Mouse (Mus musculus): ENCODE measurements around the gene Gm156. TPM values are rescaled to one million over a fixed set of nuclear protein-coding genes. Genes with fewer than 3 reads are reported as not detected.
"Not testable (repeated sequence)": the region's sequence is repeated elsewhere in the genome, so short reads cannot be mapped to it uniquely, and the experiment has no call there.

The Gm156 gene
- polyA plus RNA-seq (2014; fragmentation: Nextera tagmentation; extraction: Ambion mirVana): not detected in 2 replicates

DNA sequence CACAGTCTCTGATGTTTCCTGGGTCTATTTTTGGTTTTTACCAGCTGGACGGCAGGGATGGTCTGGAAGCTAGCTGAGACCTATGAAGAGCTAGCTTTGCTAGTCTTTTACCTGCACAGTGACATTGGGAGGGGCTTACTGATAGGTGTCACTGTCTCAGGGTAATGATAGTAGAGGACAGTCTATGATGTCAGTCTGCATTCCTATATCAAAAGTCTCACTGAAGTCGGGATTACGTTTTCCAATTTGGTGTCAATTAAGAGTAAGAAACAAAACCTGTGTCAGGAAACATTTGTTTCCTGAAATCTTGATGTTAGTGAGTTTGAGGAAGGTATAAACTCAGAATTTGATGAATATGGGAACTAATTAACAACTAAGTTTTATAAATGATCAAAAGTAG, at the start of gene Gm156:
Gm156 (minus strand) TSS at position 101 of the 400 bp plus-strand sequence.
- ATAC-seq (replicated peaks; ENCODE audit: insufficient number of reproducible peaks, low FRiP score, low TSS enrichment); H3K4me3 ChIP-seq (ENCODE audit: low read depth, low read length); H3K4me1 ChIP-seq (ENCODE audit: control insufficient read depth, insufficient read depth, low read length); H3K36me3 ChIP-seq (ENCODE audit: control insufficient read depth, insufficient read depth, low read length); H3K9me3 ChIP-seq (replicated peaks; ENCODE audit: control insufficient read depth, low read length); H3K27ac ChIP-seq (ENCODE audit: low read depth, low read length); H3K27me3 ChIP-seq (ENCODE audit: control insufficient read depth, insufficient read depth, low read length); H3K4me2 ChIP-seq; H3K9ac ChIP-seq (ENCODE audit: low read depth, low read length): not testable (repeated sequence)
- 72% methylated on average over 3 of the region's 3 CpGs for WGBS (ENCODE audit: insufficient replicate concordance)

- ATAC-seq (replicated peaks; ENCODE audit: insufficient number of reproducible peaks, low FRiP score, low TSS enrichment): no peak
- WGBS (ENCODE audit: insufficient replicate concordance): 76% methylated on average over 1 of the region's 1 CpGs
- H3K4me2 ChIP-seq: no peak overlapping the region
- no peaks in the 10 kb centered on the region for H3K4me1 ChIP-seq (ENCODE audit: control insufficient read depth, insufficient read depth, low read length)
- H3K27ac ChIP-seq (ENCODE audit: low read depth, low read length): no peak overlapping the region
- no peaks in the 10 kb centered on the region; the same call in 1 of the 2 replicates for H3K9me3 ChIP-seq (replicated peaks; ENCODE audit: control insufficient read depth, low read length)
- no peak overlapping the region for H3K9ac ChIP-seq (ENCODE audit: low read depth, low read length)
- H3K36me3 ChIP-seq (ENCODE audit: control insufficient read depth, insufficient read depth, low read length): no peaks in the 10 kb centered on the region
- no peak overlapping the region for H3K4me3 ChIP-seq (ENCODE audit: low read depth, low read length)
- no peaks in the 10 kb centered on the region for H3K27me3 ChIP-seq (ENCODE audit: control insufficient read depth, insufficient read depth, low read length)
Observed at GRCm38 (mm10) chr6:129825559-129825958, 41.5 kb upstream of the Gm156 start.

DNA sequence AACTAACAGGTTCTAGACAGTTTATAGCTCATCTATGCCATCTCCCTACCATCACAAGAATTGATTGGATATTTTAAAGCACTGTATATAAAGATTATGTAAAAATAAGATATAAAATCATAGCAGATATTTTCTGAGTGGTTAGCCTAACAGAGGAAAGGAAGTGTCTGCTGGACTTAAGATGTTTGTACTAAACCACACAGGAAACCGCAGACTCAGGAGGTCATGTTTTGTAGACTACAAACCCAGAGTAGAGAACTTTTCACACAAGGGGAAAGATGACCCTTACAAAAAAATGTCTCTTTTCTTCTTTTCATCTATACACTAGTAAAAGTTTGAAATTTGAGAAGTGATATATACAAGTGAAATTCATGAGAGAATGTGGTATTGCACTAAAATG, 39.9 kb upstream of the Gm156 start:
- Histone ChIP-seq H3K4me1 (ENCODE audit: control insufficient read depth, insufficient read depth, low read length) (no peaks in the 10 kb centered on the region), H3K27me3 (ENCODE audit: control insufficient read depth, insufficient read depth, low read length) (no peaks in the 10 kb centered on the region), H3K36me3 (ENCODE audit: control insufficient read depth, insufficient read depth, low read length) (no peaks in the 10 kb centered on the region), H3K27ac (ENCODE audit: low read depth, low read length) (no peak overlapping the region), H3K9ac (ENCODE audit: low read depth, low read length) (no peak overlapping the region), H3K4me3 (ENCODE audit: low read depth, low read length) (no peak overlapping the region), H3K4me2 (no peak overlapping the region), H3K9me3 (replicated peaks; ENCODE audit: control insufficient read depth, low read length) (no peaks in the 10 kb centered on the region; the same call in 1 of the 2 replicates)
- ATAC-seq (replicated peaks; ENCODE audit: insufficient number of reproducible peaks, low FRiP score, low TSS enrichment): no peak
- 83% methylated on average over 1 of the region's 1 CpGs for WGBS (ENCODE audit: insufficient replicate concordance)

DNA sequence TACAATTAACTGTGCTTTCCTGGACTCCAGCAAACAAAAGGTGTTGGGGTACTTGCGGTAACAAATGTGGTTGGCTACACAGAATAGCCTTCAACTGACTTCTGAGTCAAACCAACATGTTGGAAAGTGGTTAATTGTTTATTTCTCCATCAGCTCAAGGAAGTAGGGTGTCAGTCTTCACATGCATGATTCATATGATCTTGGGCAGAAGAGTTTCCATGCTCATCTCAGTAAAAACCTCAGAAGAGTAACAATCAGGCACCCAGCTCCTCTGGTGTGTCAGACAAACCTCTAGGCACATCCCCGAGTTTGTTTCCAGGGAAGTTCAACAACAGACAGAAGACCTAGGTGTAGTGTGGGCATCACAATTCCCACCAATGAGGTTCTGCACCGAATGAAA, 33.7 kb upstream of the Gm156 start:
- no peak overlapping the region for H3K27ac ChIP-seq (ENCODE audit: low read depth, low read length)
- no peaks in the 10 kb centered on the region for H3K27me3 ChIP-seq (ENCODE audit: control insufficient read depth, insufficient read depth, low read length)
- 55% methylated on average over 3 of the region's 3 CpGs for WGBS (ENCODE audit: insufficient replicate concordance)
- H3K4me2 ChIP-seq: no peak overlapping the region
- no peak overlapping the region for H3K4me3 ChIP-seq (ENCODE audit: low read depth, low read length)
- H3K36me3 ChIP-seq (ENCODE audit: control insufficient read depth, insufficient read depth, low read length): no peaks in the 10 kb centered on the region
- H3K4me1 ChIP-seq (ENCODE audit: control insufficient read depth, insufficient read depth, low read length): no peaks in the 10 kb centered on the region
- ATAC-seq (replicated peaks; ENCODE audit: insufficient number of reproducible peaks, low FRiP score, low TSS enrichment): no peak
- no peak overlapping the region for H3K9ac ChIP-seq (ENCODE audit: low read depth, low read length)
- no peaks in the 10 kb centered on the region; the same call in 1 of the 2 replicates for H3K9me3 ChIP-seq (replicated peaks; ENCODE audit: control insufficient read depth, low read length)

DNA sequence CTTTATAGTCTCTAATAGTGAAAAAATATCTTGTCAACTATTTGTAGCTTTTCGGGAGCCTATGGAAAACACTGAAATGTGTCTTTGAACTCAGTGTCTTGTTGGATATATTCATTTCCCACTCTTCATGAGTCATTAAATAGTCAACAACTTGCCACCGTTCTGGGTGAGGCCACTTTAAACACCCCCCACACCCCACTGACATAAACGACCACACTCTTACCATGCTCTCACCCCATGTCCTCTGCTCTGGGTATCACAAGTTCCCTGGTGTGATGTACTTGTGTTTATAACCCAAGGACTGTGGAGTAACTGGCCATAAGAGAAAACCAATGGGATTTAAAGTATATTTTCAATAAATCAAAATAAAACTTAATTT, 36.4 kb downstream of the Gm156 start:
- Histone ChIP-seq H3K27ac (ENCODE audit: low read depth, low read length) (no peak overlapping the region), H3K9me3 (replicated peaks; ENCODE audit: control insufficient read depth, low read length) (no peaks in the 10 kb centered on the region), H3K4me3 (ENCODE audit: low read depth, low read length) (no peak overlapping the region), H3K4me2 (no peak overlapping the region), H3K9ac (ENCODE audit: low read depth, low read length) (no peak overlapping the region), H3K27me3 (ENCODE audit: control insufficient read depth, insufficient read depth, low read length) (no peaks in the 10 kb centered on the region), H3K36me3 (ENCODE audit: control insufficient read depth, insufficient read depth, low read length) (no peaks in the 10 kb centered on the region), H3K4me1 (ENCODE audit: control insufficient read depth, insufficient read depth, low read length) (no peaks in the 10 kb centered on the region)
- ATAC-seq (replicated peaks; ENCODE audit: insufficient number of reproducible peaks, low FRiP score, low TSS enrichment): no peak
- WGBS (ENCODE audit: insufficient replicate concordance): 70% methylated on average over 3 of the region's 3 CpGs

GRCm38 (mm10) chr6:129747016-129747653, 36.9 kb downstream of the Gm156 start:
- ATAC-seq (replicated peaks; ENCODE audit: insufficient number of reproducible peaks, low FRiP score, low TSS enrichment): no peak
- 80% methylated on average over 4 of the region's 4 CpGs for WGBS (ENCODE audit: insufficient replicate concordance)

DNA sequence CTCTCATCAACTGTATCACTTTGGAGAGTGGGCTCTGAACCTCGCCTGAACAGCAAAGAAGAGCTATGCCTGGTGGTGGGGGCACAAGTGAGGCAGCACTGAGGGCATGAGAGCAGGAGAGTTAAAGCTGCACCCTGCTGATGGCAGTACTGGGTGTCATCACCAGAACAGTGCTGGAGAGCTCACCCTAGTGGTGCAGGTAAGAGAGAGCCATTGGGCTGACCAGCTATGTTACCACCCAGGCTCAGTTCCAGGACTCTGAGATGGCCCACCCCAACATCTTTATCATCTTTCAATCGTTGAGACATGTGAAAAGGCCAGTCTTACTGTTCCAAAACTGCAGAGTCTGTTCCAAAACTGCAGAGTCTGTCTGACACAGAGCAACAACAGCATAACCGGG, 37.9 kb downstream of the Gm156 start:
- 61% methylated on average over 3 of the region's 3 CpGs for WGBS (ENCODE audit: insufficient replicate concordance)
- no peak for ATAC-seq (replicated peaks; ENCODE audit: insufficient number of reproducible peaks, low FRiP score, low TSS enrichment)

More at GRCm38 (mm10) chr6:129747016-129747653, 36.9 kb downstream of the Gm156 start:
- Histone ChIP-seq H3K4me1 (ENCODE audit: control insufficient read depth, insufficient read depth, low read length) (no peaks in the 10 kb centered on the region), H3K4me3 (ENCODE audit: low read depth, low read length) (no peak overlapping the region), H3K9me3 (replicated peaks; ENCODE audit: control insufficient read depth, low read length) (no peaks in the 10 kb centered on the region), H3K9ac (ENCODE audit: low read depth, low read length) (no peak overlapping the region), H3K36me3 (ENCODE audit: control insufficient read depth, insufficient read depth, low read length) (no peaks in the 10 kb centered on the region), H3K27me3 (ENCODE audit: control insufficient read depth, insufficient read depth, low read length) (no peaks in the 10 kb centered on the region), H3K4me2 (no peak overlapping the region), H3K27ac (ENCODE audit: low read depth, low read length) (no peak overlapping the region)

DNA sequence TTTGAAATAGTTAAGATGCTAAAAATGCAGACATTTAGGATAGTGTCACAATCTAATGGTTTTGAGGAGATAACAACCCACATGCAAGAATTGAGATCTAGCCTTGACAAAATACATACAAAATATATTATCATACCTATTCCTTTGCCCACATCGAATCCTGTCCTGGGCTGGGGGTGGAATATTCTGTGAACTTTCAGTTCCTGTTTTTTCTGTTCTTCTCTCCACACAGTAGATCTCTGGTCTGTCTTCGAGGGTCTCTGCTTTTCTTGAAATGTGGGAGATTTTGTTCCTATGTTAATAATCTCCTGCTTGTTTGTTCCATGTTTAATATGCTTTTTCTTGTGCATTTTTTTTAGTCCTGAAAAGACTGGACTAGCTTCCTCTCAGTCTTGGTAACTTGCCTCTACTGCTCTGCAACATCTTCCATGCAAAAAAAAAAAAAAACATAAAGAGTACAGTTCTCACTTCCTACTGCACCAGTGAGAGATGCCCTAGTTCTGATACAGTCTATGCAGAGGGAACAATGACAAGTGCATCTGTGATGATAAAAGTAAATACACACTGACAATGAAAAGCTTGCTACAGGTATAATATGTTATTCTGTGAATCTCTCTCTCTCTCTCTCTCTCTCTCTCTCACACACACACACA, 43.9 kb downstream of the Gm156 start, which contains the start of gene Klri2:
Klri2 (minus strand) TSS at position 416 of the 653 bp plus-strand sequence.
- H3K4me1 ChIP-seq (ENCODE audit: control insufficient read depth, insufficient read depth, low read length): no peaks in the 10 kb centered on the region
- no peak within 1 kb of the TSS for H3K9ac ChIP-seq (ENCODE audit: low read depth, low read length)
- H3K4me2 ChIP-seq: no peak within 1 kb of the TSS
- H3K4me3 ChIP-seq (ENCODE audit: low read depth, low read length): no peak within 1 kb of the TSS
- no peaks in the 10 kb centered on the region for H3K9me3 ChIP-seq (replicated peaks; ENCODE audit: control insufficient read depth, low read length)
- no peak for ATAC-seq (replicated peaks; ENCODE audit: insufficient number of reproducible peaks, low FRiP score, low TSS enrichment)
- H3K36me3 ChIP-seq (ENCODE audit: control insufficient read depth, insufficient read depth, low read length): no peaks in the 10 kb centered on the region
- 70% methylated on average over 2 of the region's 2 CpGs for WGBS (ENCODE audit: insufficient replicate concordance)
- no peaks in the 10 kb centered on the region for H3K27me3 ChIP-seq (ENCODE audit: control insufficient read depth, insufficient read depth, low read length)
- no peak within 1 kb of the TSS for H3K27ac ChIP-seq (ENCODE audit: low read depth, low read length)

More for the DNA sequence above, 37.9 kb downstream of the Gm156 start:
- Histone ChIP-seq H3K27me3 (ENCODE audit: control insufficient read depth, insufficient read depth, low read length) (no peaks in the 10 kb centered on the region), H3K4me3 (ENCODE audit: low read depth, low read length) (no peak overlapping the region), H3K4me1 (ENCODE audit: control insufficient read depth, insufficient read depth, low read length) (no peaks in the 10 kb centered on the region), H3K36me3 (ENCODE audit: control insufficient read depth, insufficient read depth, low read length) (no peaks in the 10 kb centered on the region), H3K9me3 (replicated peaks; ENCODE audit: control insufficient read depth, low read length) (no peaks in the 10 kb centered on the region), H3K27ac (ENCODE audit: low read depth, low read length) (no peak overlapping the region), H3K9ac (ENCODE audit: low read depth, low read length) (no peak overlapping the region), H3K4me2 (no peak overlapping the region)

DNA sequence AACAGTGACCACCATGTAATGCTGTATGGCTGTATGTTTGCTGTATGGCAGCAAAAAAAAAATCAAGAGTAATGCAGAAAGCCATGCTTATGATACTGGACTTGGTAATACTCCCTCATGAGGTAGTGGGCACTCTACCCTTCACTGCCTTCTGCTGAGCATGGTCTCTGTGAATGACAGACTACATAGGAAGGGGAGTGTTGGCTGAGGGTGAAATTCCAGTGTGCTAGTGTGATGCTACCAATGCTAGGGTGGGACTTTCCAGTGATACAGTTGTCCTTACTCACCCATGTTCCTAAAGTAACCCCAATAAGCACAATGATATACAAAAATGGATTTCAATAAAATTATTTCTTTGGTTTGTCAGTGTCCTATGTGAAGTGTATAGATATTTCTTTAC, 47.7 kb downstream of the Gm156 start:
- Histone ChIP-seq H3K4me2 (no peak overlapping the region), H3K9me3 (replicated peaks; ENCODE audit: control insufficient read depth, low read length) (no peaks in the 10 kb centered on the region), H3K27ac (ENCODE audit: low read depth, low read length) (no peak overlapping the region), H3K4me1 (ENCODE audit: control insufficient read depth, insufficient read depth, low read length) (no peaks in the 10 kb centered on the region), H3K4me3 (ENCODE audit: low read depth, low read length) (no peak overlapping the region), H3K36me3 (ENCODE audit: control insufficient read depth, insufficient read depth, low read length) (no peaks in the 10 kb centered on the region), H3K27me3 (ENCODE audit: control insufficient read depth, insufficient read depth, low read length) (no peaks in the 10 kb centered on the region), H3K9ac (ENCODE audit: low read depth, low read length) (no peak overlapping the region)
- no peak for ATAC-seq (replicated peaks; ENCODE audit: insufficient number of reproducible peaks, low FRiP score, low TSS enrichment)

Data from heart, embryonic 11.5 days (tissue).